Mouse (Mus musculus): ENCODE results near the gene Pam16. TPM values are rescaled to one million over a fixed set of nuclear protein-coding genes. Genes with fewer than 3 reads are reported as not detected.
A peak's percentile ranks its signal among the peaks of the same experiment; 100 is the strongest.

Pam16 gene
- polyA plus RNA-seq, 1 experiment from 2014 or later: 83.1 TPM

DNA sequence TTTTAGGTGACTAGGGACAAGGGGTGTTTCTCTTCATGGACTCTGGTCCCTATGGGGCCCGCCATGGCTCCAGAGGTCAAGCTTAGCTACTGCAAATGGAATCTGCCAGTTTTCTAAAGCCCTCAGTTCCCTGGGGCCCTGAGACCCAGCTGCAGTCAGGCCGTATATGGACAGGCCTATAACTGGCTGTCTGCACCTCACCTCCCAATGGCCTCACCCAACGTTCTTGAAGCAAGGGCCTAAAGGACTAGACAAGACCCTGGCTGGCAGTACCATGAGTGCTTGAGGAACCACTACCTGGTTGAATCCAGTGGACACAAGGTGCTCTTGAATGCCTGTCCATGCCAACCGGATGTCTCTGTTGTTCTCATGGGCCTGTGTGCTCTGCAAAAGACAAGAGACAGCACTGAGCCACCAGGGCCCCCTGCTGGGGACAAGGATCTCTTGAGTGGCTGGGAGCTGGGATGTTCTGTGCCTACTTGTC is 30.5 kb upstream of the Pam16 start:
- H3K27me3 ChIP-seq: no peaks in the 10 kb centered on the region
- no peak overlapping the region for H3K9ac ChIP-seq
- H3K9me3 ChIP-seq: no peaks in the 10 kb centered on the region
- H3K36me3 ChIP-seq: peaks cover 37% of the 10 kb centered on the region
- H3K4me2 ChIP-seq: no peak overlapping the region
- peak overlapping the region; percentile 91 for H3K27ac ChIP-seq
- H3K4me1 ChIP-seq: peaks cover 88% of the 10 kb centered on the region
- no peak overlapping the region for H3K4me3 ChIP-seq
- ATAC-seq (ENCODE audit: insufficient number of reproducible peaks, low FRiP score, low TSS enrichment, low read depth): no peak
- 68% methylated on average over 4 of the region's 4 CpGs for WGBS

DNA sequence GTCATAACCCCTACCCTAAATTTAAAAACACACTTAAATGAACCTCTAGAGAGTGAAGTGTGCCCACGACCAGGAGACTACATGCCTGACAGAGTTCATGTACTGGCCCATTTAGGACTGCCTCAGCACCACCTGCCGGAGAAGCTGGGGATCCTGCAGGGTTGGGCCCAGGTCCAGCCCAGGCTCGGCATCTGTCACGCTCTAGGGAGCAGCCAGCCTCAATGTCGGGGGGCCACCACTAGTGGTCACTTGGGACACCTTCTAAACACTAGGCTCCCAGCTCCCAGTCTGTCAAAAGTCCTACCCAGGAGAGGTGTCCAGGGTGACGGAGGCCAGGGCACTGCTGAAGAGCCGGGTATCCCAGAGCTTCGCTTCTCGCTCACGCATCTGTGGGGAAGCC is 29.9 kb upstream of the Pam16 start:
- Histone ChIP-seq H3K4me1 (peaks cover 94% of the 10 kb centered on the region), H3K4me3 (no peak overlapping the region), H3K27me3 (no peaks in the 10 kb centered on the region), H3K4me2 (no peak overlapping the region), H3K9me3 (no peaks in the 10 kb centered on the region), H3K27ac (peak overlapping the region; percentile 91), H3K9ac (no peak overlapping the region), H3K36me3 (peaks cover 43% of the 10 kb centered on the region)
- no peak for ATAC-seq (ENCODE audit: insufficient number of reproducible peaks, low FRiP score, low TSS enrichment, low read depth)
- WGBS: 76% methylated on average over 10 of the region's 10 CpGs

DNA sequence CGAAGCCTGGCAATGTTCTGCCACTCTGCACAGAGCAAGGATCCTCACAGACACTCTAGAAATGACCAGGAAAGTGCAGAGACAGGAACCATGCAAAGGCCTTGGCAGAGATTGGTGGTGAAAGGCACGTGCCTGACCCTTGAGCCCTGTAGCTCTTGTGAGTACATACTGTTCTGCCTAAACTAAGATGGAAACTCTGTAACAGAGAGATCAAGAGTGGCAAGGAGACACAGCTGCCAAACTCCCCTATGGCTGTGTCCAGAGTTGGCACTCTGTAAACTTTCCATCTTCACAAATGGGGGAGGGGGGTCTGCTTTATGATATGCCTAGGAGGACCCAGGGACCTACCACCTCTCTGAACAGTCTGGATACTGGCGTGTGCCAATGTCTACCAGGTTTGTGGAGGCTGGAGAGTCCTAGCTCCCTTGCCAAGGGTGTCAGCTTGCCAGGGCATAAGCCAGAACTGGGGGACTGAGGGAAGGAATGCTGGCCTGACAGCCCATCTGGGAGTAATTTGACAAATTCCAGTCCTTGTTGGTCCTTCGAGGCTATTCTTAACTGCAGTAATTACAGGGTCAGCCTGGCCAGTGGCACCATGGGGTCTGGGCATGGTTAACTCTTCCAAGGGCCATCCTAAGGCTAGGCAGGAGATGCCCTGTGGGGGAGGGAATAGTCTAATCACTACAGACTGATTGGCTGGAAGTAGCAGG is 28.1 kb upstream of the Pam16 start:
- Histone ChIP-seq H3K36me3 (peaks cover 61% of the 10 kb centered on the region), H3K9ac (no peak overlapping the region)

DNA sequence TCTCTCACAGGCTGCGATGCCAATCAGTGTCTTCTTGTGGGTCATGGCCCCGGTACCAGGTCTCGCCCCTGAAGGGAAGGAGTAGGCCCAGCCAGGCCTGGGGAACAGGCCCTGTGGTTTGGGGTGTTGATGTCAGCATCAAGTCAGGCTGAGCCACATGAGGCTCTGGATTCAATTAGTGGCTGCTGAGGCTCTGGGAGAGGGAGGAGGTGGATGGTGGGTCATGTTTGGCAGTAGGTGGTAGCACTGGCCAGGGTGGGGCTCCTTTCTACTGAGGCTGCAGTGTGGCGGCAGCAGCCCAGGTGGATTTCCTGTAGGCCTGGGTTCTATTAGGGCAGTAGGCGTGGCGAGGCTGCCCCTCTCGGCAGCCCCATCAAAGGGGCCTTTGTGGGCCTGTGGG is 26.8 kb upstream of the Pam16 start:
- Histone ChIP-seq H3K4me3 (no peak overlapping the region), H3K4me1 (peaks cover 99% of the 10 kb centered on the region), H3K9me3 (no peaks in the 10 kb centered on the region), H3K9ac (no peak overlapping the region), H3K36me3 (peaks cover 62% of the 10 kb centered on the region), H3K4me2 (0 out of 2 replicates have a peak overlapping the region, but pooled peaks have one; percentile 19), H3K27me3 (no peaks in the 10 kb centered on the region), H3K27ac (peak overlapping the region; percentile 91)
- WGBS: 26% methylated on average over 7 of the region's 7 CpGs
- peak; percentile 78 for ATAC-seq (ENCODE audit: insufficient number of reproducible peaks, low FRiP score, low TSS enrichment, low read depth)

More for the DNA sequence above, 28.1 kb upstream of the Pam16 start:
- 35% methylated on average over 4 of the region's 4 CpGs for WGBS
- Histone ChIP-seq H3K4me2 (no peak overlapping the region), H3K27me3 (no peaks in the 10 kb centered on the region), H3K4me1 (peaks cover 98% of the 10 kb centered on the region), H3K9me3 (no peaks in the 10 kb centered on the region), H3K27ac (peak overlapping the region; percentile 91), H3K4me3 (no peak overlapping the region)
- ATAC-seq (ENCODE audit: insufficient number of reproducible peaks, low FRiP score, low TSS enrichment, low read depth): no peak

DNA sequence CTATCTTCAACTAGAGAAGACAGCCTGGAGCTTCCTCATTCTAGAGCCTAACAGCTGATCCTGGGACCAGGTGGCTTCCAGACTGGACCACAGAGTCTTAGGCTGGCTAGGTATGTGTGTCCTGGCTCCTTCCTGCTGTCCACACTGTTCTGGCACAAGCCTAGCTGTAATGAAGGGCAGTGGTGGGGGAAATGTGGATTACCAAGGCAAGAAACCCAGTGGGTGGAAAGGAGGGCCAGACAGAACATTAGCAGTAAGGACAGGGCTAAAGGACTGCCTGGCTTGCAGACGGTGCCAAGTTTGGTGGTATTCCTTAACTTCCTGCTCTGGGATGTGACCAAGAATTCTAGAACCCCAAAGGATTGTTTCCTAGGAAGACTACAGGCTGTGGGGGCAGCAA is 26.3 kb upstream of the Pam16 start:
- 57% methylated on average over 1 of the region's 1 CpGs for WGBS
- Histone ChIP-seq H3K9me3 (no peaks in the 10 kb centered on the region), H3K27me3 (no peaks in the 10 kb centered on the region), H3K36me3 (peaks cover 67% of the 10 kb centered on the region), H3K27ac (peak overlapping the region; percentile 91), H3K4me3 (no peak overlapping the region), H3K9ac (no peak overlapping the region), H3K4me1 (peaks cover 99% of the 10 kb centered on the region), H3K4me2 (0 out of 2 replicates have a peak overlapping the region, but pooled peaks have one; percentile 19)
- no peak for ATAC-seq (ENCODE audit: insufficient number of reproducible peaks, low FRiP score, low TSS enrichment, low read depth)

DNA sequence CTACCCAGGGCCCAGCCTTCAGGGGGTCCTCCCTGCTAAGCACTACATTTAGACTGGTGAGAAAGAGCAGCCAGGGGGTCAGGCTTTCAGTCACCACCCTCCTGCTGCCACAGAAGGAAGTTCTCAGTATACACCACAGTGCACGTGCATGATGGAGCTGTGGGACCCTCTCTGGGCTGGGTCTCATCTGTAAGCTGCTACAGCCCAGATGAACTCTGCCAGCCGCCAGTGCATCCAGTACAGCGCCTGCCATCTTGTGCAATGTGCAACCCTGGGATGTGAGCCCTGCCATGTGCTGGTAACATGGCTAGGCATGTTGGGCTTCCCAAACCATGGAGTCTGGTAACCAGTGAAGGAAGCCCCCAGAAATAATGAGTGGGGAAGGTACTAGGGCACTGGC is 25.4 kb upstream of the Pam16 start:
- WGBS: 76% methylated on average over 3 of the region's 3 CpGs
- Histone ChIP-seq H3K36me3 (peaks cover 67% of the 10 kb centered on the region), H3K27ac (peak overlapping the region; percentile 91), H3K9me3 (no peaks in the 10 kb centered on the region), H3K27me3 (no peaks in the 10 kb centered on the region), H3K4me2 (no peak overlapping the region), H3K9ac (no peak overlapping the region), H3K4me3 (no peak overlapping the region), H3K4me1 (peaks cover 99% of the 10 kb centered on the region)
- no peak for ATAC-seq (ENCODE audit: insufficient number of reproducible peaks, low FRiP score, low TSS enrichment, low read depth)

DNA sequence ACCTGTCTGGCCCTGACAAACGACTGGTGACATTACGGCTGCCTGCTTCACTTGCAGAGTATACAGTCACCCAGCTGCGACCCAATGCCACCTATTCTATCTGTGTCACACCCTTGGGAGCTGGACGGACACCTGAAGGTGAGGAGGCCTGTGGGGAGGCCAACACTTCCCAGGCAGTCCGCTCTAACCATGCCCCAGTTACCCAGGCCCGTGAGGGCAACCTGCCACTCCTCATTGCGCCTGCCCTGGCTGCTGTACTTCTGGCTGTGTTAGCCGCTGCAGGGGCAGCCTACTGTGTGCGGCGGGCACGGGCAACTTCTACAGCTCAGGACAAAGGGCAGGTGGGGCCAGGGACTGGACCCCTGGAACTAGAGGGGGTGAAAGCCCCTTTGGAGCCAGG is 24.9 kb upstream of the Pam16 start:
- H3K9ac ChIP-seq: no peak overlapping the region
- no peaks in the 10 kb centered on the region for H3K9me3 ChIP-seq
- 88% methylated on average over 11 of the region's 11 CpGs for WGBS
- peaks cover 98% of the 10 kb centered on the region for H3K4me1 ChIP-seq
- H3K27me3 ChIP-seq: no peaks in the 10 kb centered on the region
- H3K4me2 ChIP-seq: no peak overlapping the region
- peak overlapping the region; percentile 91; the same call in 1 of the 2 replicates for H3K27ac ChIP-seq
- peaks cover 64% of the 10 kb centered on the region for H3K36me3 ChIP-seq
- H3K4me3 ChIP-seq: no peak overlapping the region
- ATAC-seq (ENCODE audit: insufficient number of reproducible peaks, low FRiP score, low TSS enrichment, low read depth): no peak

DNA sequence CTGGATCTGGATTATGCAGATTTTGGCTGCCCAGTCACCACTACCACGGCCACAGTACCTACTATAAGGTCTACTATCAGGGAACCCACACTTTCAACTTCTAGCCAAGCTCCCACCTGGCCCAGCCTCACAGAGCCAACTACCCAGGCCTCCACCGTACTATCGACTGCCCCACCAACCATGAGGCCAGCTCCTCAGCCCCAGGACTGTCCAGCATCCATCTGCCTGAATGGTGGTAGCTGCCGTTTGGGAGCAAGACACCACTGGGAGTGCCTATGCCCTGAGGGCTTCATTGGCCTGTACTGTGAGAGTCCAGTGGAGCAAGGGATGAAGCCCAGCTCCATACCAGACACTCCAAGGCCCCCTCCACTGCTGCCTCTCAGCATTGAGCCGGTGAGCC is 24.4 kb upstream of the Pam16 start:
- H3K36me3 ChIP-seq: peaks cover 64% of the 10 kb centered on the region
- H3K4me3 ChIP-seq: no peak overlapping the region
- H3K9me3 ChIP-seq: no peaks in the 10 kb centered on the region
- 70% methylated on average over 5 of the region's 5 CpGs for WGBS
- H3K27ac ChIP-seq: peak overlapping the region; percentile 12; the same call in 1 of the 2 replicates
- H3K9ac ChIP-seq: no peak overlapping the region
- no peak for ATAC-seq (ENCODE audit: insufficient number of reproducible peaks, low FRiP score, low TSS enrichment, low read depth)
- H3K4me1 ChIP-seq: peaks cover 98% of the 10 kb centered on the region
- H3K4me2 ChIP-seq: no peak overlapping the region
- no peaks in the 10 kb centered on the region for H3K27me3 ChIP-seq

DNA sequence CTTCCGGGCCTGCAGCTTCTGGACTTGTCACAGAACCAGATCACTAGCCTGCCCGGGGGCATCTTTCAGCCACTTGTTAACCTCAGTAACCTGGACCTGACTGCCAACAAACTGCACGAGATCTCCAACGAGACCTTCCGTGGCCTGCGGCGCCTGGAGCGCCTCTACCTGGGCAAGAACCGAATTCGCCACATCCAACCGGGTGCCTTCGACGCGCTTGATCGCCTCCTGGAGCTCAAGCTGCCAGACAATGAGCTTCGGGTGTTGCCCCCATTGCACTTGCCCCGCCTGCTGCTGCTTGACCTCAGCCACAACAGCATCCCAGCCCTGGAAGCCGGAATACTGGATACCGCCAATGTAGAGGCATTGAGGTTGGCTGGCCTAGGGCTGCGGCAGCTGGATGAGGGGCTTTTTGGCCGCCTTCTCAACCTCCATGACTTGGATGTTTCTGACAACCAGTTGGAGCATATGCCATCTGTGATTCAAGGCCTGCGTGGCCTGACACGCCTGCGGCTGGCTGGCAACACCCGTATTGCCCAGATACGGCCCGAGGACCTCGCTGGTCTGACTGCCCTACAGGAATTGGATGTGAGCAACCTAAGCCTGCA is 23.7 kb upstream of the Pam16 start:
- no peaks in the 10 kb centered on the region for H3K27me3 ChIP-seq
- no peak overlapping the region for H3K4me2 ChIP-seq
- H3K9ac ChIP-seq: no peak overlapping the region
- 89% methylated on average over 28 of the region's 28 CpGs for WGBS
- ATAC-seq (ENCODE audit: insufficient number of reproducible peaks, low FRiP score, low TSS enrichment, low read depth): no peak
- H3K4me3 ChIP-seq: no peak overlapping the region
- H3K27ac ChIP-seq: peak overlapping the region; percentile 27; the same call in 1 of the 2 replicates
- no peaks in the 10 kb centered on the region for H3K9me3 ChIP-seq
- peaks cover 64% of the 10 kb centered on the region for H3K36me3 ChIP-seq
- H3K4me1 ChIP-seq: peaks cover 98% of the 10 kb centered on the region

DNA sequence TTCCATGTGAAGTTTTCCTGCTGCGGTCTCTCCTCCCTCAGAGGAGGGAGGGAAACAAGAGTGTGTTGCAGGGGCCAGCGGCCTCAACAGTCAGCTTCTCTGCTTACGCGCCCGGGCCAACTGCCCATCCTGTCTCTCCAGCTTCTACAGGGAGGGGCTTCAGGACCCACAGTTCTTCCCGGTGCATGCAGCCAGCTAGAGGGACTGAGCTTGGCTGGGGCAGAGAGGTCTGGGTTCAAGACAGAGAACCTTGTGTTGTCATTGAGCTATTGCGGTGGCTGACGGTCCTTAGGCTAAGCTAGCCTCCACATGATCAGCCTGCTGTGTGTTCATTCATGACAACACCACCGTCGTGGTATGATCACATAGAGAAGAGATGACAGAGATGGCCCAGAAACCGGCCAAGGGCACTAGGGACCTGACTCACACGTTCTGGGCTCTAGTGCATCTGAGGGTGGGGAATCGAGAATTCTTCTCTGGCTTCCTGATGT is 22.9 kb upstream of the Pam16 start:
- Histone ChIP-seq H3K9me3 (no peaks in the 10 kb centered on the region), H3K4me1 (peaks cover 98% of the 10 kb centered on the region), H3K9ac (no peak overlapping the region; the same call in 1 of the 2 replicates), H3K4me3 (no peak overlapping the region), H3K27me3 (no peaks in the 10 kb centered on the region), H3K27ac (peak overlapping the region; percentile 83), H3K4me2 (0 out of 2 replicates have a peak overlapping the region, but pooled peaks have one; percentile 14), H3K36me3 (peaks cover 61% of the 10 kb centered on the region)
- peak; percentile 12 for ATAC-seq (ENCODE audit: insufficient number of reproducible peaks, low FRiP score, low TSS enrichment, low read depth)
- 53% methylated on average over 13 of the region's 13 CpGs for WGBS

DNA sequence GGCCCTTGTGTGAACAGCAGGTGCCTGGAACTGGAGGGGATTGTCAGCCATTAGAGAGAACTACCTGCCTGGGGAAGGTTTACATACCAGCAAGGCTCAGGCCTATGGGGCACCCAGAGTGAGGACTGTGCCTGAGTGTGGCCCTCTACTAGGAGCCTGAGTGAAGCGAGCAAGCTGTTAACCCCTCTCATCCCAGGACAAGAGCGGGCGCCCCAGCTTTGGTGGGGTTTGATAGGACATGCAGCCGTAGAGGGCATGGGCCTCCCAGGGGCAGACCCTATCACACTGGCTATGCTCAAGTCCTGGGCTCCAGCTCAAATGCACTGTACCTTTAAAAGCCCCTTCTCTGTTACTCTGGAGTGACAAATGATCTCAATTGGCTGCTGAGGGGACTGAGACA is 22.0 kb upstream of the Pam16 start:
- Histone ChIP-seq H3K9me3 (no peaks in the 10 kb centered on the region), H3K9ac (no peak overlapping the region), H3K27ac (peak overlapping the region; percentile 83), H3K4me2 (peak overlapping the region; percentile 14; the same call in 1 of the 2 replicates), H3K27me3 (no peaks in the 10 kb centered on the region), H3K4me3 (no peak overlapping the region), H3K36me3 (peaks cover 54% of the 10 kb centered on the region), H3K4me1 (peaks cover 98% of the 10 kb centered on the region)
- no peak for ATAC-seq (ENCODE audit: insufficient number of reproducible peaks, low FRiP score, low TSS enrichment, low read depth)
- 59% methylated on average over 4 of the region's 4 CpGs for WGBS

DNA sequence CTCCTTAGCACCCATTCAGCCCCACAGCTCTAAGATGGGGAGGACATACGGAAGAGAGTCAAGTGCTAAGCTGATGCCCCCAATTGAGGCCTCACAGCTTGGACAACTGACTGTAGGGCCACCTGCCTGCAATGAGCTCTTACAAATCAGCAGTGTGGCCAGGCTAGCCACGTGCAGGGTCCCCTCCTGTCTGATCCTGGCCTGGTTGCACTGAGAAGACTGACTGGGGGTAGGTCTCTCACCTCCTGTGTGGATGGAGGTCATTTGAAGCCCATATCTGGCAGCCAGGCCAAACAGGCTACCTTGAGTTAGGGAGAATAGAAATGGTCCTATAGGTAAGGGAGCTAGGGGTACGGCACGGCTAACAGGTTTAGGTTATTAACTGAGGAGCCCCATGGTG is 21.1 kb upstream of the Pam16 start:
- Histone ChIP-seq H3K9ac (no peak overlapping the region), H3K4me1 (peaks cover 96% of the 10 kb centered on the region), H3K4me3 (no peak overlapping the region), H3K4me2 (no peak overlapping the region), H3K36me3 (peaks cover 48% of the 10 kb centered on the region), H3K9me3 (no peaks in the 10 kb centered on the region), H3K27me3 (no peaks in the 10 kb centered on the region), H3K27ac (peak overlapping the region; percentile 83; the same call in 1 of the 2 replicates)
- WGBS: 71% methylated on average over 4 of the region's 4 CpGs
- no peak for ATAC-seq (ENCODE audit: insufficient number of reproducible peaks, low FRiP score, low TSS enrichment, low read depth)

All from limb, embryonic 15.5 days (tissue).